Mouse (Mus musculus) stomach, embryonic 14.5 days (tissue): ENCODE measurements around the gene Olfr215. TPM values are rescaled to one million over a fixed set of nuclear protein-coding genes. Genes with fewer than 3 reads are reported as not detected.
"Not testable (repeated sequence)": the region's sequence is repeated elsewhere in the genome, so short reads cannot be mapped to it uniquely, and the experiment has no call there.

Experiments used
- ATAC-seq: fragments of 200-750 bp; cut with Nextera tagmentation; 2 replicates; pipeline ENCODE4 v1.8.0; 2017; ENCODE audit warnings: low read depth, moderate TSS enrichment; ENCODE audit not compliant: insufficient number of reproducible peaks, insufficient read depth, low FRiP score
- H3K27ac ChIP-seq: fragments of 300-500 bp; sonication (generic); 2 replicates; pipeline ENCODE4 v1.5.1; 2014; ENCODE audit warnings: mild to moderate bottlenecking, low read length, moderate library complexity, mixed read lengths
- H3K27me3 ChIP-seq: fragments of 300-500 bp; sonication (generic); 2 replicates; pipeline ENCODE4 v1.6.1; 2014; ENCODE audit warnings: low read length, control low read depth, mixed read lengths; ENCODE audit not compliant: control insufficient read depth, insufficient read depth
- H3K36me3 ChIP-seq: fragments of 300-500 bp; sonication (generic); 2 replicates; pipeline ENCODE4 v1.6.1; 2014; ENCODE audit warnings: mild to moderate bottlenecking, control low read depth, low read length, moderate library complexity, mixed read lengths; ENCODE audit not compliant: control insufficient read depth, insufficient read depth
- H3K4me1 ChIP-seq: fragments of 300-500 bp; sonication (generic); 2 replicates; pipeline ENCODE4 v1.6.1; 2014; ENCODE audit warnings: low read length, control low read depth, mixed read lengths; ENCODE audit not compliant: control insufficient read depth, insufficient read depth
- H3K4me2 ChIP-seq: fragments of 300-500 bp; sonication (generic); replicated peaks from 2 replicates; pipeline ENCODE4 v1.6.1; 2014; ENCODE audit warnings: low read depth, low read length, control low read depth
- H3K4me3 ChIP-seq: fragments of 300-500 bp; sonication (generic); 2 replicates; pipeline ENCODE4 v1.5.1; 2014; ENCODE audit warnings: low read depth, low read length, control low read depth
- H3K9ac ChIP-seq: fragments of 300-500 bp; sonication (generic); replicated peaks from 2 replicates; pipeline ENCODE4 v1.6.1; 2014; ENCODE audit warnings: low read depth, mild to moderate bottlenecking, control low read depth, low read length, moderate library complexity, mixed read lengths
- H3K9me3 ChIP-seq: fragments of 300-500 bp; sonication (generic); 2 replicates; pipeline ENCODE4 v1.6.1; 2016; ENCODE audit warnings: low read depth, low read length, control low read depth; ENCODE audit not compliant: control insufficient read depth
- WGBS: fragments of 180-500 bp; shearing (Covaris S2); extraction: QIAGEN DNeasy Blood & Tissue Kit; methylation state at CpG from one replicate; pipeline ENCODE4 v1.1.7; 2014; 5-methylcytosine and 5-hydroxymethylcytosine counted together
- polyA plus RNA-seq: library from polyadenylated mRNA; unstranded; fragments of >200 nt; fragmentation: Nextera tagmentation; extraction: Ambion mirVana; gene quantifications from 2 replicates; pipeline ENCODE4 v1.2.1, GENCODE M21; 2014

Gene Olfr215
- polyA plus RNA-seq, 1 experiment from 2014 or later = not detected

- Histone ChIP-seq H3K4me2 (no peak overlapping the region), H3K36me3 (no peaks in the 10 kb centered on the region), H3K9me3 (no peaks in the 10 kb centered on the region), H3K4me3 (no peak overlapping the region), H3K4me1 (no peaks in the 10 kb centered on the region), H3K27me3 (no peaks in the 10 kb centered on the region), H3K9ac (no peak overlapping the region), H3K27ac (no peak overlapping the region)
- ATAC-seq = no peak
- WGBS = 76% methylated on average over 2 of the region's 2 CpGs
Observed at GRCm38 (mm10) chr6:116615719-116616118, 31.7 kb upstream of the Olfr215 start.

GRCm38 (mm10) chr6:116607230-116607629 is 23.2 kb upstream of the Olfr215 start:
- ATAC-seq = no peak
- no peak overlapping the region for H3K9ac ChIP-seq
- WGBS = 44% methylated on average over 4 of the region's 4 CpGs
- no peaks in the 10 kb centered on the region for H3K36me3 ChIP-seq
- no peaks in the 10 kb centered on the region for H3K9me3 ChIP-seq
- H3K27ac ChIP-seq = no peak overlapping the region
- no peak overlapping the region for H3K4me2 ChIP-seq
- H3K4me3 ChIP-seq = no peak overlapping the region
- no peaks in the 10 kb centered on the region for H3K4me1 ChIP-seq
- H3K27me3 ChIP-seq = no peaks in the 10 kb centered on the region

GRCm38 (mm10) chr6:116600969-116601368 is 17.0 kb upstream of the Olfr215 start:
- not testable (repeated sequence) for H3K27ac ChIP-seq, H3K9ac ChIP-seq, H3K9me3 ChIP-seq, ATAC-seq, H3K27me3 ChIP-seq, H3K4me2 ChIP-seq, H3K4me3 ChIP-seq, H3K4me1 ChIP-seq, H3K36me3 ChIP-seq

GRCm38 (mm10) chr6:116569834-116570233 is 14.2 kb downstream of the Olfr215 start:
- no peaks in the 10 kb centered on the region for H3K9me3 ChIP-seq
- H3K4me1 ChIP-seq = no peaks in the 10 kb centered on the region
- no peak for ATAC-seq
- no peak overlapping the region for H3K9ac ChIP-seq
- H3K36me3 ChIP-seq = no peaks in the 10 kb centered on the region
- H3K27me3 ChIP-seq = no peaks in the 10 kb centered on the region
- H3K4me2 ChIP-seq = no peak overlapping the region
- H3K4me3 ChIP-seq = no peak overlapping the region
- H3K27ac ChIP-seq = no peak overlapping the region
- WGBS = 37% methylated on average over 3 of the region's 3 CpGs

- WGBS = 60% methylated on average over 3 of the region's 3 CpGs
- H3K36me3 ChIP-seq = no peaks in the 10 kb centered on the region
- no peak overlapping the region for H3K4me3 ChIP-seq
- ATAC-seq = no peak
- H3K9me3 ChIP-seq = no peaks in the 10 kb centered on the region
- no peak overlapping the region for H3K4me2 ChIP-seq
- no peak overlapping the region for H3K9ac ChIP-seq
- no peaks in the 10 kb centered on the region for H3K4me1 ChIP-seq
- no peaks in the 10 kb centered on the region for H3K27me3 ChIP-seq
- H3K27ac ChIP-seq = no peak overlapping the region
Observed at GRCm38 (mm10) chr6:116554952-116555351, 29.0 kb downstream of the Olfr215 start.

GRCm38 (mm10) chr6:116553935-116554334 is 30.1 kb downstream of the Olfr215 start, which contains the start of gene Olfr214:
Gene Olfr214, plus strand, starts transcription at chr6:116554235.
- H3K4me2 ChIP-seq = no peak within 1 kb of the TSS
- WGBS = 76% methylated on average over 1 of the region's 1 CpGs

GRCm38 (mm10) chr6:116550841-116551240 is 33.2 kb downstream of the Olfr215 start, which contains the start of gene Gm5580:
Gene Gm5580, plus strand, starts transcription at chr6:116551141.
- H3K4me2 ChIP-seq, H3K9ac ChIP-seq, H3K4me1 ChIP-seq, H3K27me3 ChIP-seq, H3K9me3 ChIP-seq, H3K27ac ChIP-seq, H3K4me3 ChIP-seq, ATAC-seq, H3K36me3 ChIP-seq: not testable (repeated sequence)
- WGBS = 95% methylated on average over 11 of the region's 11 CpGs

More at GRCm38 (mm10) chr6:116553935-116554334, 30.1 kb downstream of the Olfr215 start, which contains the start of gene Olfr214:
- H3K27me3 ChIP-seq = no peaks in the 10 kb centered on the region
- H3K9me3 ChIP-seq = no peaks in the 10 kb centered on the region
- H3K36me3 ChIP-seq = no peaks in the 10 kb centered on the region
- no peak within 1 kb of the TSS for H3K9ac ChIP-seq
- H3K4me3 ChIP-seq = no peak within 1 kb of the TSS
- H3K4me1 ChIP-seq = no peaks in the 10 kb centered on the region
- no peak for ATAC-seq
- H3K27ac ChIP-seq = no peak within 1 kb of the TSS

- 79% methylated on average over 2 of the region's 2 CpGs for WGBS
- Histone ChIP-seq H3K4me1 (no peaks in the 10 kb centered on the region), H3K9ac (no peak overlapping the region), H3K36me3 (no peaks in the 10 kb centered on the region), H3K4me2 (no peak overlapping the region), H3K27me3 (no peaks in the 10 kb centered on the region), H3K27ac (no peak overlapping the region), H3K4me3 (no peak overlapping the region), H3K9me3 (no peaks in the 10 kb centered on the region)
- ATAC-seq = no peak
Observed at GRCm38 (mm10) chr6:116542500-116542899, 41.5 kb downstream of the Olfr215 start.

GRCm38 (mm10) chr6:116538156-116538555 is 45.8 kb downstream of the Olfr215 start, which contains the start of gene Olfr213:
Gene Olfr213, plus strand, starts transcription at chr6:116538456.
- Histone ChIP-seq H3K27me3 (no peaks in the 10 kb centered on the region), H3K4me1 (no peaks in the 10 kb centered on the region), H3K36me3 (no peaks in the 10 kb centered on the region), H3K27ac (no peak within 1 kb of the TSS), H3K4me3 (no peak within 1 kb of the TSS), H3K9ac (no peak within 1 kb of the TSS), H3K4me2 (no peak within 1 kb of the TSS), H3K9me3 (no peaks in the 10 kb centered on the region)
- ATAC-seq = no peak
- 86% methylated on average over 1 of the region's 1 CpGs for WGBS
